Mouse (Mus musculus) ES-E14 (cell line): Measurements from ENCODE around the gene Lce1h.

Experiments
- CHD2 ChIP-seq: IDR thresholded peaks from 2 replicates; pipeline ENCODE4 v1.6.1; 2014; ENCODE audit warnings: mild to moderate bottlenecking, low read depth, low read length, inconsistent platforms
- HCFC1 ChIP-seq: IDR thresholded peaks from 2 replicates; pipeline ENCODE4 v1.6.1; 2012; ENCODE audit warnings: low read length, inconsistent platforms, borderline replicate concordance; ENCODE audit not compliant: insufficient read depth
- MAFK ChIP-seq: IDR thresholded peaks from 2 replicates; pipeline ENCODE4 v1.6.1; 2014; ENCODE audit warnings: mild to moderate bottlenecking, low read depth, low read length, inconsistent platforms; ENCODE audit not compliant: insufficient read depth
- ZC3H11A ChIP-seq: IDR thresholded peaks from 2 replicates; pipeline ENCODE4 v1.6.1; 2012; ENCODE audit warnings: low read depth, mild to moderate bottlenecking, inconsistent platforms, low read length, borderline replicate concordance

- no peak for TF ChIP-seq HCFC1
- no peak for TF ChIP-seq CHD2
- no peak for TF ChIP-seq MAFK
- TF ChIP-seq ZC3H11A = no peak
Measured at GRCm38 (mm10) chr3:92720250-92720649, 44.6 kb downstream of the Lce1h start, which contains the start of gene Lce1f.
